Mouse (Mus musculus): ENCODE measurements at regions not wholly inside any gene's neighbourhood (a gene's known extent, or its start where the extent isn't known, plus 50 kb on each side); places are given as distances from the start of the nearest gene placed in this dataset.

DNA sequence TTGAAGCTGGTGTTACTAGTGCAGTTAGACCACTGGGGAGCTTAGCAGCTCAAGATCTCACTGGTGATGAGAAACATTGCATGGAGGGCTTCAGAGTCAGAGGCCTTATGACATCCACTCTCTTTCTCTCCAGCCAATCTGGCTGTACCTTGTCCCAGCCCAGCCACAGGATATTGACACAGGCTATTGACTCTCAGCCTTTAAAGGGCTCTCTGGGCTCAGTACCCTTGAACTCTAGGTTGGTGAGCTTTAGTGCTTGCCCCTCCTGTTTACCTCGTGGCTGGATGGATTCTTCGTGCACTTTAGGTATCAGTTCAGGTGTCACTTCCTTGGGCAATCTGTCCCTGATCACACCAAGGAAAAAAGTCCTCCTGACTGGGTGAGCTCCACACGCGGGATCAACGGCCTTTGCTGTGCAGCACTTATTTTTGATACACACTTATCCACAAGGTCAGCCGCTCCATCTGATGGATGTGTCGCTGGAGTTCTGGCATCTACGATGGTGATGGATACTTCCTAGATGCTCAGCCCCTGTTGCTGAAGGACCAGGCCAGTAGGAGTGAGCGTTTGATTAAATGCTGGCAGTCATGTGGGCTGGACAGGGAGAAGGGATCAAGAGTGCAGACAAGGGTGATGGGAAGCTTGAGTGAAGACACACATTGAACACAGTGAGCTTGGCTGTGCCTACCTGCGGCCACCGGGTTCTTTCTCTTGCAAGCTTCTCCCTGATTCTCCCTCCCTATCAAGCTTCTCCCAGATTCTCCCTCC is 177.7 kb downstream of the Snx10 start:
- no peak for TF ChIP-seq FLI1 (IDR thresholded peaks at IDR 0.05; ENCODE audit: low read length)
- TF ChIP-seq GATA1 (IDR thresholded peaks at IDR 0.05; ENCODE audit: borderline replicate concordance, low read length): no peak
